Mouse (Mus musculus) right cerebral cortex, postnatal 4 days (tissue): ENCODE measurements around the gene Slk.

Experiments
- DNase-seq: peaks from one replicate; pipeline ENCODE4 v3.0.0-alpha.2; 2022

Gene Slk

GRCm38 (mm10) chr19:47654896-47655295 is 75.4 kb downstream of the Slk start:
- DNase-seq: no peak

DNA sequence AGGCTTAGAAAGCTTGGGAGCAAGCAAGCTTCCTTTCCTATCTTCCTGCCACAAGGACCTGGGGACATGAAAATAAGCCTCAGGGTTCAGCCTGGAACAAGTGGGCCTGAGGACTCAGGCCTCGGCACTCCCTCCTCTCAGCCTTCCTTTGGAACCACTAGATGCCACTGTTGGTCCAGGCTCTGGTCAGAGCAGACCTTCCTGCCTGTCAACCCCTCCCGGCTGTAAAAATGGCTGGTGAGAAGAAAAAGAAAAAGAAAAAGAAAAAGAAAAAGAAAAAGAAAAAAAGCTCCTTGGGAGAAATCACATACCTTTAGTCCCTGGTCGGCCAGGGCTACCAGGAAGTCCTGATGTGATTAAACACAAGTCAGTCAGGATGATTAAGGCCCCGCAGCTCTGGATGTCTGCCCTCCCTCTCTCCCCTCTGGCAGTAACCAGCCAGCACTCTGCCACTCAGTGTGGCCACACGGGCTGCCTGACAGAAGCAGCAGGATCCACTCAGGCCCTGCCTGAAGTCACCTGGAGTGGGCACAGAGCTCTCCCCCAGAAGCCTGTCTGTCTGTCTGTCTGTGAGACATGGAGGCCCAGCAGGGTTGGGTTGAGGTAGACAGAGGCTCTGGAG is 79.5 kb downstream of the Slk start:
- DNase-seq: peak; percentile 35

GRCm38 (mm10) chr19:47659765-47660408 is 80.4 kb downstream of the Slk start:
- no peak for DNase-seq

DNA sequence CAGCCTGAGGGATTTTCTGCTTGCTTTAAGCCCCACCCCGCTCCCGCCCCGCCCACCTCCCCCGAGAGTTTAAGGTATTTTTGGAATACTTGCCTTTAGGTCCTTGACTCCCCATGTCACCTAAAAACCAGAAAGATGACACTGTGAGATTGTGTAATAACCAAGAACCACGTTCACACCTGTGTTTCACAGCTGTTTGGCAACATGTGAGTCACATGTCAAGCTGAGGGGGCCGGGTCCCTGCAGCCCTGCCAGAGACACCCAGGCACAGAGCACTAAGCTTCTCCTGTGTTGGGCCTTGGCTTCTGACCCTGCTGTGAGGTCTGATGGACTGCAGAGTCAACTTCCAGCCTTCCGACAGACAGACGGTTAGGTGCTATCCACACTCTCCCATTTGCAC is 88.1 kb downstream of the Slk start:
- no peak for DNase-seq

DNA sequence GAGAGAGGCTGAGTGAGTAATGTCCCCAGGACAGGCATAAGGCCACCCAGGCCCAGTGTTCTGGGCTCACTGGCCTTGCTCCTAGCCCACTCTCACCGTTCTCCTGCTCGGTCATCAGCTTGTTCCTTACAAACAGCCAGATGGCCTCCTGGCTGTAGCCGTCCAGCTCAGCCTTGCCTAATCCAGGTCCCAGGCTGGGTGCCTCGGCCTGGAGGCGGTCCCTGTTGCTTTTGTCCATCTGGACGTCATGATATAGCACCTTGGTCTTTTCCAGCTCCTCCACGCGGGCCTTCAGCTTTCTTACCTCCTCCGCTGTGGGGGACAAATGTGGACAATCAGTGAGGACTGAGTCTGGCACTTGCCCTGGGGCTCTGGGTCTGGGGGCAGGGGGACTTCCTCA is 88.9 kb downstream of the Slk start:
- no peak for DNase-seq

DNA sequence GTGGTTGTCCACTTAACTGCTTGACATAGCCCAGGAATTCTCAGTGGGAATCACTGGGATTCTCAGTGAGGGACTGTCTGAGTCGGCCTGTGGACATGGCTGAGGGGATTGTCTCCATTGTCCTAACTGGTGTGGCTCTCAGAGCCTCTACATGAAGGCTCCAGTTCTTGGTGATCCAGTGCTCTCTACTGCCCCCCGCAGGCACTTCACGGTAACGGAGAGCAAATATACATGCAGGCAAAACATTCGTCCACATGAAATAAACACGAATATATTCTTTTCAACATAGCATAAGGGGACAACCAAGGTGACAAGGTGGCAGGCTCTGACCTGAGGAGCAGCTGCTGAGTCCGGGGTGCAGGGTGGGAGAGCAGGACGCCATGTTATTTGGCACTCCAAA is 94.9 kb downstream of the Slk start:
- DNase-seq: peak; percentile 35

- no peak for DNase-seq
Observed at GRCm38 (mm10) chr19:47678675-47679074, 99.2 kb downstream of the Slk start.

DNA sequence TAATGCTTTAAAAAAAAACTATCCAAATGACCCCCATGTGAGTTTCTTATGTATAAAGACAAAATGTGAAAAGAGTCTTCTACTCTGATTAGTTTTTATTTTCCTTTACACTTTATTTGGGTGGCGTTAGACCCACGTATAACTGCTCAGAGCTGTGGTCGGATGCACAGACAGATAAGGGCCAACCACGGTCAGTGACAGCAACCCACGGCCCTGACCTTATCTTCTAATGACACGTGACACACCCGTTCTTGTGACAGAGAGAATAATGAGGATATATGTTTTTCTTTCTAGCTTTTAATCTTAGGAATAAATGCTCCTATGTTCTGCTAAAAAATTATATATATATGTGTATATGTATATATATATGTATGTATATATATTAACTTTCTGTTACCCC is 110.1 kb downstream of the Slk start:
- no peak for DNase-seq

GRCm38 (mm10) chr19:47691994-47692393 is 112.5 kb downstream of the Slk start, which contains the start of gene Col17a1:
Col17a1 (minus strand) TSS chr19:47692094.
- no peak for DNase-seq
